Mouse (Mus musculus) embryonic facial prominence, embryonic 15.5 days (tissue): Measurements from ENCODE around the gene Smarcd1. TPM values are rescaled to one million over a fixed set of nuclear protein-coding genes. Genes with fewer than 3 reads are reported as not detected.
A peak's percentile ranks its signal among the peaks of the same experiment; 100 is the strongest.

Source experiments
- ATAC-seq: fragments of 200-750 bp; cut with Nextera tagmentation; 2 replicates; pipeline ENCODE4 v1.8.0; 2017; ENCODE audit warnings: low read depth, moderate TSS enrichment; ENCODE audit not compliant: insufficient number of reproducible peaks, low FRiP score, low TSS enrichment
- H3K27ac ChIP-seq: fragments of 300-500 bp; sonication (generic); replicated peaks from 2 replicates; pipeline ENCODE4 v1.5.1; 2015; ENCODE audit warnings: mild to moderate bottlenecking, inconsistent platforms
- H3K27me3 ChIP-seq: fragments of 300-500 bp; sonication (generic); 2 replicates; pipeline ENCODE4 v1.6.1; 2015; ENCODE audit warnings: inconsistent platforms
- H3K36me3 ChIP-seq: fragments of 300-500 bp; sonication (generic); 2 replicates; pipeline ENCODE4 v1.6.1; 2015; ENCODE audit warnings: mild to moderate bottlenecking, inconsistent platforms
- H3K4me1 ChIP-seq: fragments of 300-500 bp; sonication (generic); 2 replicates; pipeline ENCODE4 v1.6.1; 2015; ENCODE audit warnings: inconsistent platforms
- H3K4me2 ChIP-seq: fragments of 300-500 bp; sonication (generic); replicated peaks from 2 replicates; pipeline ENCODE4 v1.6.1; 2015; ENCODE audit warnings: mild to moderate bottlenecking, inconsistent platforms
- H3K4me3 ChIP-seq: fragments of 300-500 bp; sonication (generic); replicated peaks from 2 replicates; pipeline ENCODE4 v1.5.1; 2015; ENCODE audit warnings: mild to moderate bottlenecking, inconsistent platforms
- H3K9ac ChIP-seq: fragments of 300-500 bp; sonication (generic); 2 replicates; pipeline ENCODE4 v1.6.1; 2015; ENCODE audit warnings: inconsistent platforms
- H3K9me3 ChIP-seq: fragments of 300-500 bp; sonication (generic); replicated peaks from 2 replicates; pipeline ENCODE4 v1.6.1; 2016; ENCODE audit warnings: inconsistent platforms
- WGBS: fragments of 180-500 bp; shearing (Covaris S2); methylation state at CpG from one replicate; pipeline ENCODE4 v1.1.7; 2015; 5-methylcytosine and 5-hydroxymethylcytosine counted together
- polyA plus RNA-seq: library from polyadenylated mRNA; unstranded; fragments of >200 nt; fragmentation: Nextera tagmentation; extraction: Ambion mirVana; gene quantifications from 2 replicates; pipeline ENCODE4 v1.2.1, GENCODE M21; 2015

Smarcd1 gene
- polyA plus RNA-seq, 1 experiment from 2014 or later = 40.1 TPM

DNA sequence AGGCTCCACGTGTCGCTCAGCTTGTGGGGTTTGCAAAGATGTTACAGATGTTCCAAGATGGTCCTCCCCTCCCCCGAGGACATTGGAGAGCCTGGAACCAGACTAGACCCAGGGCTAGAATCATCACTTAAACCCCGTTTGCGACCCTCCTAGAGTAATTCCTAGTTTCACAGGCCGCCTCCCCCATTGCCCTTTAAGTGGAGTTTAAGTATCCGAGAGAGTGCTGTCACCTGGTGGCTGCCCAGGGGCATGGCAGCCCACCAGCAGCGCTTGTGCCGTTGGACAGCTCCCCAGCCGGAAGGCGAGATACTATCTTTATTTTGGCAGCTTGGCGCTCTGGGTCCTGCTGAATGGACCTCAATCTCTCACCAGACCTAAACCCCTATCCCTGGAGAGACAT lies 33.0 kb upstream of the Smarcd1 start:
- peak overlapping the region; percentile 12; the same call in 1 of the 2 replicates for H3K4me2 ChIP-seq
- WGBS = 1% methylated on average over 12 of the region's 12 CpGs

DNA sequence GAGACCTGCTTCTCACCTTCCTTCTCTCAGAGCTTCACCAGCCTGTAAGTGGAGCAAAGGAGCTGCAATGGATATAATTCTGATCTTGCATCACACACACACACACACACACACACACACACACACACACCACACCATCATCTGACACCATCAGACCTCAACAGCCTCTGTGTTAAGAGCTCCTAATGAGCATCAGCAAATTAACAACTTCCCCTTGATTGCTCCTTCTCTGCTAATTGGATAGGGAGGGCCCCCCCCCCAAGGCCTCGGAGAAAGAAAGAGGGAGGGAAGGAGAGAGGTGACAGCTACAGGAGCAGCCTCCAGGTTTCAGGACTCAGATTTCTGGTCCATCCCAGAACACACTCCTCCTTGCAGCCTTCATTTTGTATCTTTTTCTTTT lies 32.5 kb upstream of the Smarcd1 start:
- H3K27ac ChIP-seq = no peak overlapping the region
- H3K4me1 ChIP-seq = peaks cover 35% of the 10 kb centered on the region
- H3K9ac ChIP-seq = no peak overlapping the region
- peaks cover 69% of the 10 kb centered on the region for H3K27me3 ChIP-seq
- WGBS = 0% methylated on average over 1 of the region's 1 CpGs
- H3K4me2 ChIP-seq = no peak overlapping the region
- H3K36me3 ChIP-seq = no peaks in the 10 kb centered on the region
- no peaks in the 10 kb centered on the region for H3K9me3 ChIP-seq
- ATAC-seq = no peak
- H3K4me3 ChIP-seq = no peak overlapping the region

More for the DNA sequence above, 33.0 kb upstream of the Smarcd1 start:
- no peak overlapping the region for H3K4me3 ChIP-seq
- no peak overlapping the region for H3K9ac ChIP-seq
- no peaks in the 10 kb centered on the region for H3K9me3 ChIP-seq
- peaks cover 68% of the 10 kb centered on the region for H3K27me3 ChIP-seq
- H3K4me1 ChIP-seq = peaks cover 40% of the 10 kb centered on the region
- no peaks in the 10 kb centered on the region for H3K36me3 ChIP-seq
- no peak overlapping the region for H3K27ac ChIP-seq
- ATAC-seq = no peak

- WGBS = under 1% methylated on average over 72 of the region's 74 CpGs
- H3K4me3 ChIP-seq = peak within 1 kb of the TSS; percentile 48
- peak within 1 kb of the TSS; percentile 93 for H3K4me2 ChIP-seq
- no peak within 1 kb of the TSS for H3K27ac ChIP-seq
- no peaks in the 10 kb centered on the region for H3K9me3 ChIP-seq
- peak; percentile 64 for ATAC-seq
- peak within 1 kb of the TSS; percentile 16 for H3K9ac ChIP-seq
- peaks cover 68% of the 10 kb centered on the region for H3K27me3 ChIP-seq
- peaks cover 26% of the 10 kb centered on the region for H3K4me1 ChIP-seq
- no peaks in the 10 kb centered on the region for H3K36me3 ChIP-seq
Measured at GRCm38 (mm10) chr15:99670154-99670821, 31.6 kb upstream of the Smarcd1 start, which contains the start of gene Asic1. TSS of gene Asic1 (plus strand) at chr15:99670368.

DNA sequence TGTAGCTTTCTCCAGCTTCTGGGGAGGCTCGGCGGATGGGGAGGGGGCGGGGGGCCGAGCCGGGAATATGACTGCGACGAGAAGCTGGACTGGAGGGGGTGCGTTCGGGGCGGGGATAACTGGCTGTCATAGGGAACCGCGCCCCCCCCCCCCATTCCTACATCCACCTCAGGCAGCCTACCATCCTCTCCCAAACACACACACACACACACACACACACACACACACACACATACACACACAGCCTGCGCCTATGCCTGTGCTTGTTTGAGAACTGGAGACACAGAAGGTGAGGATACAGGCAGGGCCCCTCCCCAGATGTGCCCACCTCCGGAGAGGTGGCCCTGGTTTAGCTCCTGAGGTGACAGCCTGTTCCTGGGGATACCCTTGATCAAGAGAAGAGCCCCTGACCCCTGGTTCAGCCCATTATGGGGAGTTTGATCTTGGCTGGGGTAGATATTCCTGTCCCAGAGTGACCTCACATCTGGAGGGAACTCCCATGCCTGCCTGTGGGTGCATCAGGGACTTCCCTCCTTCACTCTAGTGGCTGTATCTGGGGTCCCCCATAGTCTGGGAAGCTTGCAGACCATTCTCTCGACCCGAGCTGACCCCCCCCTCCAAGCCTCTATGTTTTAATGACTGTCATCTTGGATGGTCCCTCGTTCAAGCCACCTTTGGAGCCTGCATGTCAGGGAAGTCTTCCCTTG lies 30.8 kb upstream of the Smarcd1 start:
- Histone ChIP-seq H3K36me3 (no peaks in the 10 kb centered on the region), H3K4me1 (peaks cover 24% of the 10 kb centered on the region), H3K9ac (peak overlapping the region; percentile 16; the same call in 1 of the 2 replicates), H3K4me3 (peak overlapping the region; percentile 48), H3K9me3 (no peaks in the 10 kb centered on the region), H3K27ac (no peak overlapping the region), H3K4me2 (peak overlapping the region; percentile 93), H3K27me3 (peaks cover 60% of the 10 kb centered on the region)
- ATAC-seq = no peak
- 27% methylated on average over 6 of the region's 17 CpGs for WGBS

- Histone ChIP-seq H3K27ac (no peak overlapping the region), H3K4me2 (no peak overlapping the region), H3K36me3 (no peaks in the 10 kb centered on the region), H3K27me3 (peaks cover 53% of the 10 kb centered on the region), H3K4me3 (no peak overlapping the region), H3K4me1 (peaks cover 24% of the 10 kb centered on the region), H3K9ac (no peak overlapping the region), H3K9me3 (no peaks in the 10 kb centered on the region)
- ATAC-seq = no peak
- 75% methylated on average over 14 of the region's 14 CpGs for WGBS
Measured at GRCm38 (mm10) chr15:99671783-99672182, 30.1 kb upstream of the Smarcd1 start.

DNA sequence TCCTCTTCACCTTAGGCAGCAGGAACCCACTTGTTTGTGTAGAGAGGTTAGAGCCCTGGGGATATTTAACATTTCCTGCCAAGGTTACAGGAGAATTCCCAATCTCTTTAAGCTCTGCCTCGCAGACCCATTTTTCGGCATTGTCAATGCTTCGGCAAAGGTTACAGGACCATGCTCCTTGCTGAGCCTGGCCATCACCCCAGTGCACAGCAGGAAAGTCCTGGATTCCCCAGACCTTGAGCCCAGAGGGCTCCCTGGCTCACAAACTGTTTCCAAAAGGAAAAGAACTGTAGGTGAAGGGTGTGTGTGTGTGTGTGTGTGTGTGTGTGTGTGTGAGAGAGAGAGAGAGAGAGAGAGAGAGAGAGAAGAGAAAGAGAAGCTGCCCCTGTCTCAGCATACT lies 27.1 kb upstream of the Smarcd1 start:
- Histone ChIP-seq H3K27me3 (peaks cover 39% of the 10 kb centered on the region), H3K4me1 (peaks cover 29% of the 10 kb centered on the region), H3K9me3 (no peaks in the 10 kb centered on the region), H3K4me3 (no peak overlapping the region), H3K27ac (no peak overlapping the region), H3K4me2 (no peak overlapping the region), H3K9ac (no peak overlapping the region), H3K36me3 (no peaks in the 10 kb centered on the region)
- WGBS = 64% methylated on average over 3 of the region's 3 CpGs
- no peak for ATAC-seq

GRCm38 (mm10) chr15:99677089-99677488 lies 24.8 kb upstream of the Smarcd1 start:
- peaks cover 16% of the 10 kb centered on the region; the same call in 1 of the 2 replicates for H3K4me1 ChIP-seq
- no peaks in the 10 kb centered on the region for H3K36me3 ChIP-seq
- H3K9me3 ChIP-seq = no peaks in the 10 kb centered on the region
- H3K27ac ChIP-seq = no peak overlapping the region
- no peak overlapping the region for H3K4me2 ChIP-seq
- peak; percentile 13; the same call in 1 of the 2 replicates for ATAC-seq
- H3K4me3 ChIP-seq = no peak overlapping the region
- H3K9ac ChIP-seq = no peak overlapping the region
- 21% methylated on average over 8 of the region's 8 CpGs for WGBS
- peaks cover 24% of the 10 kb centered on the region for H3K27me3 ChIP-seq

DNA sequence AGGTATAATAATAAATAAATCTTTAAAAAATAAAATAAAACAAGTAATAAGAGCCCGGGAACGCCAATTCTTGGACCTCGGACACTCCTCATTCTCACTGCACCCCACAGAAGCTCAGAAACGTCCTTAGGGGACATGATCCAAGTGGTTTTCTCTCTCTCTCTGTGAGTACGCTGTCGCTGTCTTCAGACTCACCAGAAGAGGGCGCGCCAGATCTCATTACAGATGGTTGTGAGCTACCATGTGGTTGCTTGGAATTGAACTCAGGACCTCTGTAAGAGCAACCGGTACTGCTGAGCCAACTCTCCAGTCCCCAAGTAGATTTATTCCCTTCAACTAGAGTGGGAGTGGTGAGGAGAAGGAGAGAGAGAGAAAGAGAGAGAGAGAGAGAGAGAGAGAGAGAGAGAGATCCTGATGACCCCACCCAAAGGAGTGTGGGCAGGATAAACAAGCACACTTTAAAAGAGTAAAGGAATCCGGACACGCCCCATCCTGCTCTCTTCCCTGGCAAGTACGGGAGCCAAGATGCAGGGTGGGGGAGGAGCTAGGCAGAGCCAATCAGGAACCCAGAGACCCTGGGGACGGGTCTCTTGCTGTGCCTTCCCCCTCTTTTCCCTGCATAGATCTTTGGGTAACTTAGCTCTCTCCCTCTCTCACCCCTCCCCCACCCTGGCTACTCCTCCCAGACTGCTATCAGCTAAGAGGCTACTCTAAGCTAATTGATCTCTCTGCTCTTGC lies 23.7 kb upstream of the Smarcd1 start:
- no peak overlapping the region for H3K9ac ChIP-seq
- H3K36me3 ChIP-seq = no peaks in the 10 kb centered on the region
- 14% methylated on average over 13 of the region's 13 CpGs for WGBS
- H3K9me3 ChIP-seq = no peaks in the 10 kb centered on the region
- H3K4me1 ChIP-seq = peaks cover 16% of the 10 kb centered on the region; the same call in 1 of the 2 replicates
- H3K27ac ChIP-seq = no peak overlapping the region
- peak; percentile 32; the same call in 1 of the 2 replicates for ATAC-seq
- no peak overlapping the region for H3K4me2 ChIP-seq
- H3K4me3 ChIP-seq = no peak overlapping the region
- peaks cover 12% of the 10 kb centered on the region; the same call in 1 of the 2 replicates for H3K27me3 ChIP-seq

GRCm38 (mm10) chr15:99679008-99679407 lies 22.9 kb upstream of the Smarcd1 start:
- H3K4me3 ChIP-seq = no peak overlapping the region
- no peaks in the 10 kb centered on the region for H3K36me3 ChIP-seq
- H3K9me3 ChIP-seq = no peaks in the 10 kb centered on the region
- peaks cover 6% of the 10 kb centered on the region; the same call in 1 of the 2 replicates for H3K27me3 ChIP-seq
- no peak overlapping the region for H3K4me2 ChIP-seq
- no peak overlapping the region for H3K9ac ChIP-seq
- peaks cover 16% of the 10 kb centered on the region; the same call in 1 of the 2 replicates for H3K4me1 ChIP-seq
- 63% methylated on average over 7 of the region's 7 CpGs for WGBS
- ATAC-seq = no peak
- H3K27ac ChIP-seq = no peak overlapping the region

GRCm38 (mm10) chr15:99682880-99683279 lies 19.0 kb upstream of the Smarcd1 start:
- no peaks in the 10 kb centered on the region for H3K36me3 ChIP-seq
- H3K27ac ChIP-seq = no peak overlapping the region
- H3K4me1 ChIP-seq = 0 out of 2 replicates have a peak, but pooled peaks cover 11% of the 10 kb centered on the region
- no peak for ATAC-seq
- WGBS = 93% methylated on average over 7 of the region's 7 CpGs
- H3K9ac ChIP-seq = no peak overlapping the region
- no peak overlapping the region for H3K4me3 ChIP-seq
- H3K27me3 ChIP-seq = no peaks in the 10 kb centered on the region
- no peaks in the 10 kb centered on the region for H3K9me3 ChIP-seq
- no peak overlapping the region for H3K4me2 ChIP-seq

GRCm38 (mm10) chr15:99684156-99684555 lies 17.8 kb upstream of the Smarcd1 start:
- Histone ChIP-seq H3K36me3 (no peaks in the 10 kb centered on the region), H3K4me1 (no peaks in the 10 kb centered on the region), H3K9me3 (no peaks in the 10 kb centered on the region), H3K4me3 (no peak overlapping the region), H3K27ac (no peak overlapping the region), H3K9ac (no peak overlapping the region), H3K4me2 (no peak overlapping the region), H3K27me3 (no peaks in the 10 kb centered on the region)
- WGBS = 93% methylated on average over 5 of the region's 5 CpGs
- no peak for ATAC-seq
